Mouse (Mus musculus): Measurements from ENCODE around the gene Slc8a3. TPM values are rescaled to one million over a fixed set of nuclear protein-coding genes. Genes with fewer than 3 reads are reported as not detected.
A peak's percentile ranks its signal among the peaks of the same experiment; 100 is the strongest.

Slc8a3 gene
- total RNA-seq, 2 experiments from 2014 or later = not detected

- ATAC-seq (replicated peaks; ENCODE audit: poor library complexity, severe bottlenecking) = no peak
Observed at GRCm38 (mm10) chr12:81241096-81241495, 91.9 kb downstream of the Slc8a3 start.

GRCm38 (mm10) chr12:81237158-81237557 is 95.8 kb downstream of the Slc8a3 start:
- ATAC-seq (replicated peaks; ENCODE audit: poor library complexity, severe bottlenecking) = no peak

GRCm38 (mm10) chr12:81235456-81236330 is 97.3 kb downstream of the Slc8a3 start:
- no peak for ATAC-seq (replicated peaks; ENCODE audit: poor library complexity, severe bottlenecking)

GRCm38 (mm10) chr12:81233746-81234380 is 99.1 kb downstream of the Slc8a3 start:
- ATAC-seq (replicated peaks; ENCODE audit: poor library complexity, severe bottlenecking) = no peak

DNA sequence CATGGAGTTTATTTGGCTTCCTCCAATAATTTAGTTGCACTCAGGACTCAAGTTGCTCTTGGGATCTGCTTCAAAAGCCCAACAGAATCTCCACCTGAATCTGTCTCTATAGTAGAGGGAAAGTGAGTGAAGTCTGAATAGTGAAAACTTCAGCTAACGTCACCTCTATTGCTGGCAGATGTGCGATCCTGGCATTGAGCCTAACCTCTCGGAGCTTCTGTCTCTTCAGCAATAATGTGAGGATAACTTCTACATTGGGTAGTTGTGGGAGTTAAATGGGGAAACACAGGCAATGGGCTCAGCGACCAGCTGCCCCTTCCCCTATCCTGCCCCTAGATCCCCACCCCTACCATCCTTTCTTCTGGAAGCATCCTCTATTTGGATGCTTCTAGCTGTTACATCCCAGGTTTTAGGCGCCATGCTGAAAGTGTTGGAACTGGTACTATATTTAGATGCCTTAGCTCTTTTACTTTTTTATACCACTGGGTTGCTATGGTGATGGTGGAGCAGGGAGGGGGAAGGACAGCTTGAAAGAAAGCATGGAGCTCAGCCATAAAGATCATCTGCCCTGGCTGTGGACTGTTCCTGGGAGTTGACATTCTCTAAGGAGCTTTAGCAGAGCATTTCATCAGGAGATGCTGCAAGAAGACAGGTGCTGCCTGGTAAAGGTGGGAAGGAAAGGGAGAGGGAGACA is 105.1 kb downstream of the Slc8a3 start:
- ATAC-seq (replicated peaks; ENCODE audit: poor library complexity, severe bottlenecking) = no peak

DNA sequence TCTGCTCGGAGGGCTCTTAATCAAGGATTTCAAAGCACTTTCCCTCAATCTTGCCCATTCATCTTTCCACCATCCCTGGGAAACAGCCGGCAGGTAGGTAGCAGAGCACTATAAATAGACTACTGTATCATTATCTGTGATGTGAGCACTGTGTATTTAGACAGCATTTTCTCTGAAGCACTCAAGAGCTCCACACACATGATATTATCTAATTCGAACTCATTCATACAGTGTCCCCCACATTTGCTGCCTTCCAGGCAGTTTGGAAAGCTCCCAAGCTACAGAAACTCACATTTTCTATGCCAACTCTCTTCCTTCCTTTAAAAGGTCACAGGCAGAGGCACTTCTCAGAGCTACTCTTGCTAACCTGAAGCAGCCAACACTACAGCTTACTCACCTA is 106.4 kb downstream of the Slc8a3 start:
- no peak for ATAC-seq (replicated peaks; ENCODE audit: poor library complexity, severe bottlenecking)

- no peak for ATAC-seq (replicated peaks; ENCODE audit: poor library complexity, severe bottlenecking)
Observed at GRCm38 (mm10) chr12:81225966-81226577, 106.9 kb downstream of the Slc8a3 start.

DNA sequence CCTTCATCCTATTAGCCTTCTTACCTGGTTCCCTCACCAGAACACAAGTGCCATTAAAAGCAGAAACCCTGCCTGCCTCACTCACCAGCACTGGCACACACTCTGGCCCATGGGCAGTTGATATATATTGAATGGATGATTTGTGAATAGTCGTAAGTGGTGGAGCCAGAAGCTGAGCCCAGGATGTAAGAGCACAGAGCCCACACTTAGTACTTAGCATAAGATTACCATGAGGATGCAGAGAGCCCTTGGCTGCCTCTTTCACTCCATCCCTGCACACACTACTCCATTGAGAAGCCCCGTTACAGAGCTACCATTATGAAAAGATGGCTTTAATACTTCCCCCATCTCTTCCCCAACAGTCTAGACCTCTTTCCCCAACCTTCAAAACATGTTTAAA is 108.1 kb downstream of the Slc8a3 start:
- no peak for ATAC-seq (replicated peaks; ENCODE audit: poor library complexity, severe bottlenecking)

DNA sequence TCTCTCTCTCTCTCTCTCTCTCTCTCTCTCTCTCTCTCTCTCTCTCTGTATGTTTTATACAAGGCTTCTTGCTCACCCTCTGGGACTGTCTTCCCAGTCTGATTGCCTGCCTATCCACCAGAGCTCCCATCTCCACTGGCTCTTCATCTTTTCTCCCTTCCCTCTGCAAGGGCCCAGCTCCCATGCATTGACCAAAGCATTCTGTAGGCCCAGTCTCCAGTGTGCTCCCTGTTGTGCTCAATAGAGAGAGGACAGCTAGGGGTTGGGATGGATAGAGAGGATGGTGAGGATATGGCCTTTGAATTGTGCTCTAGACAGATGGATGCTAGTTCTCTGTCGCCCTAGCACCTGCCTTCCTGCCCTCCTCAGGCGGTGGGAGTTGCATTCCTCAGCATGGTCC is 109.7 kb downstream of the Slc8a3 start:
- ATAC-seq (replicated peaks; ENCODE audit: poor library complexity, severe bottlenecking) = no peak

- no peak for ATAC-seq (replicated peaks; ENCODE audit: poor library complexity, severe bottlenecking)
Observed at GRCm38 (mm10) chr12:81219339-81219738, 113.6 kb downstream of the Slc8a3 start.

DNA sequence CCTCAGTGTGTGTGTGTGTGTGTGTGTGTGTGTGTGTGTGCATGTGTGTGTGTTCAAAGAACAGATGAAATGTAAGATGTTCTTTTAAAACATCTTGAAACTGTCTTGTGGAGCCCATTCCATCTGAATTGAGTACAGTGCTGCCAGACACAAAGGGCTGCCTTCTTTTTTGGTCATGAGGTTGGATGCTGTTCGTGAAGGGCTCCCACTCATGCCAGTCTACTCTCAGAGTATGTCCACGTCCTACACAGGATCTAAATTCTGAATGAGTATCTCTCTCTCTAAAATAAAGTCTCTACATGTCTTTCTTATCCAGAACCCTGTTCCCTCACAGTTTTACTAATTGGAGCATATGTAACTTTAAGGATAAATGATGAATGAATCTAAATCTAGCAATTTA is 124.4 kb downstream of the Slc8a3 start:
- no peak for ATAC-seq (replicated peaks; ENCODE audit: poor library complexity, severe bottlenecking)

DNA sequence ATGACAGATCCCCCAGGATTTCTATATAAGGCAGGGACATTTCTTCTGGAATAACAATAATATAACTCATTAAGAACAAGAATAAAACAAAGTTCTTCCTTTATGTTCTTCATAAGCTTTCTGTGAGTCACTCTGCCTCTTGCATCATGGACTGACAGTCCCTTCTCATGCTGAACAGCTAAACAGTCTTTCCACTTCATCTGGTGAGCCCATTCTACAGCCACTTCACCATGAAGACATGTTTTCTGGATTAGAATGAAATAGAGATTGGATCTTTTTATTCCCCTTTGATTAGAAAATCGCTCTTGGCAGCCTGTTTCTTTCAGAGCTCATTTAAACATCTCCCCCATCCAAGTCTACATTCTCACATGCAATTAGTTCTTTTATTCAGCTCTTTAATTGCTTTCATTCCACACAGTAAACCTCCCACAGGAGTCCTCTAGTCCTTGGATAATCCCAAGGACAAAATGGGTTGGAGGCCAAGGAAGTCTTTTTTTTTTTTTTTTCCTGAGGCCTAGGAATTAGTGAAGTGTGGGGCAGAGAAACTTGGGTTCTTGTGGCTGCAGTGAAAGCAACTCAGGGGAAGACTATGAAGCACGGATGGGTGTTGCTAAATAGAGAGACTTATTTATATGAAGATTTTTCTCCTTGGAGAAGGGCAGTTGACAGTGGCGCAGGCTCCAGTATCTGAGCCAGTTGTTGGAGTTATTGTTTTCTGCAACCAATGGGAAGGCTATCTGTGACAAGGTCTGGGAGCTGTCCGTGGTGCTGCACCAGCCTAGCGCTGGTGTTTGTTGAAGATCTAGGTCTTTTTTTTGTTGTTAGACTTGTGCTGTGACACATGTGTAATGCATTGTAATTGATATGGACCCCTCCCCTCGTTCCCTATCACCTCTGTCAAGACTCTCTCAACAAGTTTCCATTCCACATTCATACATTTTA is 127.1 kb downstream of the Slc8a3 start:
- ATAC-seq (replicated peaks; ENCODE audit: poor library complexity, severe bottlenecking) = peak; percentile 44; the same call in 1 of the 2 replicates

GRCm38 (mm10) chr12:81203226-81203625 is 129.8 kb downstream of the Slc8a3 start:
- ATAC-seq (replicated peaks; ENCODE audit: poor library complexity, severe bottlenecking) = no peak

GRCm38 (mm10) chr12:81199280-81199955 is 133.6 kb downstream of the Slc8a3 start:
- ATAC-seq (replicated peaks; ENCODE audit: poor library complexity, severe bottlenecking) = peak; percentile 73

GRCm38 (mm10) chr12:81197468-81198075 is 135.4 kb downstream of the Slc8a3 start:
- ATAC-seq (replicated peaks; ENCODE audit: poor library complexity, severe bottlenecking) = no peak

- no peak for ATAC-seq (replicated peaks; ENCODE audit: poor library complexity, severe bottlenecking)
Observed at GRCm38 (mm10) chr12:81193968-81194367, 139.0 kb downstream of the Slc8a3 start.

DNA sequence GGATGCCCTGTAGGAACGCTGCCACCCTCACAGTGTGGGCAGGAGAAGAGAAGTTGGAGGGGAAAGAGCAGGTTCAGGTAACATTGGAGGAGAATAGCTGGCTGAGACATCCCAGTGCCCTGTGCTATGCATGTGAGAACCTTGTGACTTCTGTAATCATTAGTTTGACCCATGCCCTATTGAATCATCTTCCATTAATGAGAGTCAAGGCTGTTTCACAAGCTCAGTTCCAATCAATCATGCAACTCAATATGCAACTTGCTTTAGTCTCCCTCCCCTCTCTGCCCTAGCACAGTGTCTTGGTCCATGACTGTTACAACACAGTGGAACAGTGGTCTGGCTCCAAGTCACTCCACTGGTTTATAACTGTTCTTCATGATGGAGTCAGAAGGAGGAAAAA is 143.3 kb downstream of the Slc8a3 start:
- ATAC-seq (replicated peaks; ENCODE audit: poor library complexity, severe bottlenecking) = no peak

DNA sequence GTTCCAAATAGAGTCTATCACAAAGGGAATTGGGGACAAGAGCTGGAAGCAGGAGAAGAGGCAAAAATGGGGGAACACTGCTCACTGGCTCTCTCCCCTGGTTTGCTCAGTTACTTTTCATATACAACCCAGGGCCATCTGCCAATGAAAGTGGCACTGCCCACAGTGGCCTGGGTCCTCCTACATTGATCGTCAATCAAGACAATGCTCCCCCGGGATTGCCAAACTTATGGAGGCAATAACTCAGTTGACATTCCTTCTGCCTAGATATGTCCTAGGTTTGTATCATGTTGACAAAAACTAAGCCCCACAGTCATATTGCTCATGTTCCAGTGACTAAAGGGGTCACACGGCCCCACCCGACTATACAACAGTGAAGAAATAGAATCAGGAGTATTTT is 144.0 kb downstream of the Slc8a3 start:
- ATAC-seq (replicated peaks; ENCODE audit: poor library complexity, severe bottlenecking) = no peak

- no peak for ATAC-seq (replicated peaks; ENCODE audit: poor library complexity, severe bottlenecking)
Observed at GRCm38 (mm10) chr12:81188423-81188822, 144.6 kb downstream of the Slc8a3 start.
